Comparison of ENCODE assay signal across 27 mouse cellular contexts in the genomic region with DNA sequence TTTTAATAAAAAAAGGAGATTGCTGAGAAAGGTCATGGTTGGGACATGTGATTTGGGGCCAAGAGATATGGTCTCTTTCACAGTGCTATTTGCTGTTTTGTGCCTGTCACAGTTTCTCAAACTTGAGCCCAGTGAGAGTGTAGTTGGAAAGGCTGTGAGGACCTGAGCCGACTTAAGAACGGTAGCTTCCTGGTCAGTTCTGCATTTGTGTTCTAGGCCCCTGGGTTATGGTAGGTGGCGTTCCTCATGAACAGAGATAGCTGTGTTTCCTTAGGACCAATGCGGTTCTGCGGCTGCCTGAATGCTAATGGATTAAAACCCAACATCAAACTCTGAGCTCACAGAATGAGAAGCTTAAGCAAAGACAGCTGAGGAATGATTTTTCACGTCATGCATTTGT.
"Had no signal": no experiment of that assay in that cellular context is flagged by ENCODE, and none has a peak within 500 bp of the region (broad histone marks: within the 10 kb centered on the region; RNA-seq: fewer than 3 reads in every experiment).

No protein-coding gene starts in this region.

- H3K4me2 ChIP-seq: embryonic facial prominence, embryonic 12.5 days; embryonic facial prominence, embryonic 13.5 days; embryonic facial prominence, embryonic 15.5 days; forebrain, embryonic 12.5 days; forebrain, embryonic 13.5 days; forebrain, embryonic 15.5 days had no signal

- H3K27me3 ChIP-seq: embryonic facial prominence, embryonic 12.5 days; embryonic facial prominence, embryonic 13.5 days; embryonic facial prominence, embryonic 15.5 days; forebrain, embryonic 12.5 days; forebrain, embryonic 13.5 days; forebrain, embryonic 15.5 days had no signal

- H3K4me1 ChIP-seq: forebrain, embryonic 12.5 days; forebrain, embryonic 13.5 days; forebrain, embryonic 15.5 days had no signal

- H3K9ac ChIP-seq: embryonic facial prominence, embryonic 12.5 days; embryonic facial prominence, embryonic 13.5 days; embryonic facial prominence, embryonic 15.5 days; forebrain, embryonic 12.5 days; forebrain, embryonic 13.5 days; forebrain, embryonic 15.5 days; forebrain, postnatal 0 days had no signal

- H3K9me3 ChIP-seq: embryonic facial prominence, embryonic 12.5 days; embryonic facial prominence, embryonic 13.5 days; forebrain, embryonic 10.5 days; forebrain, embryonic 12.5 days; forebrain, embryonic 15.5 days had no signal

- H3K27ac ChIP-seq: embryonic facial prominence, embryonic 10.5 days; embryonic facial prominence, embryonic 12.5 days; embryonic facial prominence, embryonic 13.5 days; embryonic facial prominence, embryonic 15.5 days; forebrain, embryonic 10.5 days; forebrain, embryonic 12.5 days; forebrain, embryonic 13.5 days; forebrain, embryonic 15.5 days; gastrocnemius, adult 2 months; heart, adult 2 months had no signal

- ATAC-seq: forebrain, embryonic 13.5 days; forebrain, embryonic 14.5 days; forebrain, embryonic 15.5 days; forebrain, embryonic 16.5 days; forebrain, postnatal 0 days had no signal

- DNase-seq: cerebellum, adult 8-10 months; cerebellum, adult 9-10 months; cerebellum, adult 9-11 months; cerebellum, postnatal 10 days; cerebellum, postnatal 14 days; cerebellum, postnatal 25 days; cerebellum, postnatal 36 days; embryo, embryonic 11 days; forebrain, postnatal 0 days; gastrocnemius, adult 2 months; gastrocnemius, postnatal 10 days; gastrocnemius, postnatal 14 days; gastrocnemius, postnatal 25 days; gastrocnemius, postnatal 36 days; heart, adult 18-20 months; heart, adult 2 months had no signal

- H3K4me3 ChIP-seq: embryonic facial prominence, embryonic 10.5 days; embryonic facial prominence, embryonic 12.5 days; embryonic facial prominence, embryonic 13.5 days; embryonic facial prominence, embryonic 15.5 days; erythroblast, embryonic 14.5 days; forebrain, embryonic 10.5 days; forebrain, embryonic 12.5 days; forebrain, embryonic 13.5 days; forebrain, embryonic 15.5 days; gastrocnemius, adult 2 months; heart, adult 2 months had no signal

- H3K36me3 ChIP-seq: embryonic facial prominence, embryonic 12.5 days; embryonic facial prominence, embryonic 13.5 days; embryonic facial prominence, embryonic 15.5 days; forebrain, embryonic 10.5 days; forebrain, embryonic 12.5 days had no signal
